Mouse (Mus musculus): ENCODE measurements around the gene Cd151.
A peak's percentile ranks its signal among the peaks of the same experiment; 100 is the strongest.

The Cd151 gene

GRCm38 (mm10) chr7:141467230-141468030, at the start of gene Cd151:
TSS of gene Cd151 (plus strand) at chr7:141467392.
- DNase-seq (ENCODE audit: low spot score) = peak; percentile 85

DNA sequence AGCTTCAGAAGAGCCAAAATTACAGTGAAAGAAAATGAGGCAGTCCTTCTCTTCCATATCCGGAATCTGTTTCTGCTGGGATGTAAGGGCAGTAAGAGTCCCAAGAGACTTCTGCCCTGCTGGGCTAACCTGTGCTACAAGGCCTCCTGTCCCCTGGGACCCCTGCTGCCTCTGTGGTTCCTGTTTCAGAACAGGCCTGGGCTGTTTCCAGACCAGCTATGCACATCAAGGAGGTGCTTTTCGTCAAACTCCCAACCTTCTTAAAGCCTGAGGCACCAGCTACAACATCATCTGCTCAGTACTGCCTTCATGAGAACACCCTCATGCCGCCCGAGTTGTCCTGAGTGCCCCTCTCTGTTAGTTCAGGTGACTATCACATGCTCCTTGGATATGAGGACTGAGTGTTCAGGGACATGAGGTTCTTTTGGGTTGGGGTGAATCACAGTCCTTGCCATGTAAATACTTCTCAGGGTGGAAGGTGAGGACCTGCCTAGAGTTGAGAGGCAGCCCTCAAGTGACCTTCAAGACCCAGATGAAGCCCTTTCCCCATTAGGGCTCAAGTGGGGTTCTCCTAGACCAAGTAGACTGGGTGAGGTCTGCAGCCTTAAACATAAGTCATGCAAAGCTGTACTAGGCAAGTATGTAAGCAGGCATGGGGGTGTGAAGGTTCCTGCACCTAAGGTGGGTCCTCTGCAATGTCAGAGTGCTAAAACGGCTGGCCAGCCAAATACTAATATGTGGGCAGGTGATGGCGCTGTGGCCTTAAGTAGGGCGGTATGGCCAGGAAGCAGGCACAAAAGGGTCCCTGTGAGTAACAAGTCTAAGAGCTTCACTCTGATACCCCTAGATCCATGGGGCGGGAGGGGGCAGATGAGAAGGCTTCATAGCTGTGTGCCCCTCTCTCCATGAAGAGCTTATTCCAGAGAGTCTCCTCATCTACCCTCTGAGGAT, 49.2 kb upstream of the Cd151 start:
- no peak for DNase-seq (ENCODE audit: low spot score)

- DNase-seq (ENCODE audit: low spot score) = no peak
These were observed 48.2 kb upstream of the Cd151 start for GRCm38 (mm10) chr7:141418970-141419369.

GRCm38 (mm10) chr7:141420030-141420702, 47.0 kb upstream of the Cd151 start:
- DNase-seq (ENCODE audit: low spot score) = no peak

- no peak for DNase-seq (ENCODE audit: low spot score)
These were observed 43.4 kb upstream of the Cd151 start for GRCm38 (mm10) chr7:141423811-141424210.

DNA sequence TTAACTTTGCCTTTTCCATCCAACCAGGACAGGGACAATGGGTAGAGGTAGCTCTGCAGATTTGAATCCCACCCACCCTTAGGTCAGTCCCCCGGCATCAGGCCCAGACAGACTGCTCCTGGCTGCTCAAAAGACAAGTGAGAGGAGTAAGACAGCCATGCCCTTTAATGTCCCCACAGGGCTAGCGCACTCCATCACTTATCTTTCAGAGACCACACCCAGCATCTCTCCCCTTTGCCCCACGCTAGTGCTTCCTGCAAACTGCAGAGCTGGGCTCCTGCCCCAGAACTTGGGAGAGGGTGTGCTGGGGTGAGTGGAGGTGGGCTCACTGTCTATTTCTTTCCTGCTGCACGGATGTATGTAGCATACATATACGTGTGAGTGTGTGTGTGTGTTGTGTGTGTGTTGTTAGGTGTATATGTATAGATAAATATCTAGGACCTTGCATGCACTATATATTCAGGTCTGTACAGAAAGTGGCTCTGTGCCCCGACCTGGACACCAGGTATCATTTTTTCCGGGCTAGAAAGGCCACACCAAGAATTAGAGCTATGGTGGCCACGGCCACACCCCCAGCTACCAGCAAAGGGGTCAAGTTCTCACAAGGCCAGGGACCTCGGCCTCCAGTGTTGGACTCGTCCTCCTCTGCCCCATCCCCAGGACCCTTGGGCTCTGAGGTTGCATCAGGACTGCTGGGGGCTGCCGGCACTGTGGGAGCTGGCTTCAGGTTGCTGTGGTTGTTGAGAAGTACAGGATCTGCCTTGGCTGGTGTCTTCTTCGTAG, 40.1 kb upstream of the Cd151 start:
- DNase-seq (ENCODE audit: low spot score) = no peak

- no peak for DNase-seq (ENCODE audit: low spot score)
These were observed 38.5 kb upstream of the Cd151 start for GRCm38 (mm10) chr7:141428701-141429100.

DNA sequence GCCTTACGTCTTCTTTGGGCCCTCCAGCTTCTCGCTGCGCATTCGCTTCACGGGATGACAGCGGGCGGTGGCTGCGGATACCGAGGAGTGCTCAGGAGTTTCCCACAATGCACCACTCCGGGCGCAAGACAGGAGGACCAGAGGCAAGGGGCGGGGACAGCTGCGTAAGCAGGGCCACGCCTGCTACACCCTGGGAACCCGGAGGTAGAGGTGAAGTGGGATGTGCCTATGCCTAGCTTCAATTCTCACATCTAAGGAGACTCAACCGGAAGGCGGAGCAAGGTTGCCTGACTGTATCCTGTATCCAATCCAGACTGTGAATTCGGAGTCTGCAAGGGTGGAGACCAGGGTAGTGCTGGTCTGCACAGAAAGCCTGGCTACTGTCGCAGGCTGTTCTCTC, 37.9 kb upstream of the Cd151 start, which contains the start of gene Cend1:
Gene Cend1, minus strand, starts transcription at position 182 of the 400 bp plus-strand sequence.
- DNase-seq (ENCODE audit: low spot score) = no peak

GRCm38 (mm10) chr7:141429840-141430584, 37.2 kb upstream of the Cd151 start:
- DNase-seq (ENCODE audit: low spot score) = no peak

DNA sequence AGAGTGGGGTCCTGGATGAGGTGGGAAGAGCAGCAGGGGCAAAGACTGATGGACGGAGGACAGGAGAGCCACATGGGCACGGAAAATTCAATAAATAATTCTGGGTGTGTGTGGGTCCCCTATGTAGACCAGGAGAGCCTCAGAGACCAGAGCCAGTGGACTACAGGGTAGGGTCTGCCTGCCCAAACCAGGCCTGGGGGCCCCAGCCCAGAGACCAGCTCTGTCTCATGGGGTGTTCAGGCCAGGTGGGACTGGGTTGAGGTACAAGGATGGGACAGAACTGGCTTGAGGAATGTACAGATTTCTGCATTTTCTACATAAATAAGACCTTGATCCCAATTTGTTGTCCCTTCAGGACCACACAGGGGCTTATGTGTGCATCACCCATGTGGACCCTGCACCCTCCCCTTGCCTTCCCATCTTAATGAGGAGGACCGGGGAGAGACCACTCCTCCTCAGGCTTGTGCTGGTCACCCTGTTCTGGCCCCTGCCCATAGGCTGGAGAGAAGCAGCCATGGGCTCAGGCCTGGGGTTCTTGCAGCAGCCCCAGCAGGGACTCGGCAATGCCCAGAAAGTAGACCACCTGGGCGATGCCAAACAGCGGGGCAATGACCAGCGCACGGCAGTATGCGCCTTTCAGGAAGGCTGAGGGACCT, 36.5 kb upstream of the Cd151 start:
- DNase-seq (ENCODE audit: low spot score) = no peak

GRCm38 (mm10) chr7:141431434-141432185, 35.6 kb upstream of the Cd151 start:
- no peak for DNase-seq (ENCODE audit: low spot score)

GRCm38 (mm10) chr7:141432186-141432611, 35.0 kb upstream of the Cd151 start:
- DNase-seq (ENCODE audit: low spot score) = no peak

- no peak for DNase-seq (ENCODE audit: low spot score)
These were observed 34.3 kb upstream of the Cd151 start for GRCm38 (mm10) chr7:141432741-141433516.

DNA sequence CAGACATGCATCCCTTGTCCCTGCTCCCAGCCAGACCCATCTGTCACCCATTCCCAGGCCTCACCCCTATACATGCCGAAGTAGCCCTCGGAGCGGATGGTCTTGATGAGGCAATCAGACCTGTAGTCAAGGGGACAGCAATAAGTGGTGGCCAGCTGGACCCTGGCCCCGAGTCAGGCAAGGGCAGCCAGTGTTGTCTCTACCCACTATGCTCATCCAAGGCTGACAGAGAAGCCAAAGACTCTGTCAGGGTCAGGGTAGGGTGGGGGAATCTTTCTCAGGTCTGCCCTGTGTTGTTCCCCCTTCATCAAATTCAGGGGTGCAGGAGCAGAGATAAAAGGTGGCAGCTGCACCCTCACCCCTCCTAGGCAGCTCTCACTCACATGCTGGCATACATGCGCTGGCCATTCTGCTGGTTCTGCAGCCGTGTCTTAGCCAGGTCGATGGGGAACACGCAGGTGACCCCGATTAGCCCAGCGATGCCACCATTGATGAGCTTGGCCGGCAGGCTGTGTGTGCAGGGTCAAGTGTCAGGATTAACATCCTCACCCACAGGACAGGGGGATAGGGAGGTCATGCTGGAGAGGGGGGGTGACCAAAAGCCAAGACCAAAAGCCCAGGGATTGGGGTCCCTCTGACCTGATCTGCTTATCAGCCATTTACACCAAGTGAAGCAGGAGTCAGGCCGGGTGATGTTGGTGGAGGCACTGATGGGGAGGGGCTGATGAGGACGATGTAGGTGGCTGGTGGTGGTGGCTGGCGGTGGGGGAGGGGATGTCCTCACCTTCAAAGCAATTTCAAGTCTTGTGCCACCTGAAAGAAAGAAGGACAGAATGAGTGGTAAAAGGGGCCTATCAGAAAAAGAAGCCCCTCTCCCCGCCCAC, 33.4 kb upstream of the Cd151 start:
- DNase-seq (ENCODE audit: low spot score) = no peak

DNA sequence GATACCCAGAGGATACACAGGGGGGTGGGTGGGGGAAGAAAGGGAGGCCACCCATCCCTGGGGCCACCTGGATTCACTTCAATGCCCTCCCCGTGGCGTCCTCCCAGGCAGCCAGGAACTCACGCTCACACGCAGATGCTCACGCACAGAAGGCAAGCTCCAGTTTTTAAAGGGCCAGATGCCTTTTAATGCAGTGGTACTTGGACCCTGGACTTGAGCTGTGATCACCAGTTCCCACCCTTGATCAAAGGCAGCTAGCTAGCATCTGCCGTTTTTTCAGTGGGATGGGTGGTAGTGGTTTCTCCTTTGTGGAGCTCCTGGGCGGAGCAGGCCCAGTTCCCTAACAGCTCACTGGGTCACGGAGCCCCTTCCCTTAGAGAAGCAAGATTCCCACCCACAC, 32.7 kb upstream of the Cd151 start:
- no peak for DNase-seq (ENCODE audit: low spot score)

- no peak for DNase-seq (ENCODE audit: low spot score)
These were observed 31.9 kb upstream of the Cd151 start for GRCm38 (mm10) chr7:141435129-141435855.

Measured in ovary, postnatal 14 days (tissue).